Mouse (Mus musculus) spleen, adult 18-20 months (tissue): ENCODE results near the gene Gabrg3.

Experiments used
- DNase-seq, 2 experiments: peaks; one replicate each; pipeline ENCODE4 v3.0.0; 2022; ENCODE audit warnings: mixed read lengths in 2 of 2

Gene Gabrg3

GRCm38 (mm10) chr7:57050906-57051635 lies 335.9 kb downstream of the Gabrg3 start:
- no peak for DNase-seq

- no peak for DNase-seq
Measured at GRCm38 (mm10) chr7:57037861-57038421, 349.0 kb downstream of the Gabrg3 start.

DNA sequence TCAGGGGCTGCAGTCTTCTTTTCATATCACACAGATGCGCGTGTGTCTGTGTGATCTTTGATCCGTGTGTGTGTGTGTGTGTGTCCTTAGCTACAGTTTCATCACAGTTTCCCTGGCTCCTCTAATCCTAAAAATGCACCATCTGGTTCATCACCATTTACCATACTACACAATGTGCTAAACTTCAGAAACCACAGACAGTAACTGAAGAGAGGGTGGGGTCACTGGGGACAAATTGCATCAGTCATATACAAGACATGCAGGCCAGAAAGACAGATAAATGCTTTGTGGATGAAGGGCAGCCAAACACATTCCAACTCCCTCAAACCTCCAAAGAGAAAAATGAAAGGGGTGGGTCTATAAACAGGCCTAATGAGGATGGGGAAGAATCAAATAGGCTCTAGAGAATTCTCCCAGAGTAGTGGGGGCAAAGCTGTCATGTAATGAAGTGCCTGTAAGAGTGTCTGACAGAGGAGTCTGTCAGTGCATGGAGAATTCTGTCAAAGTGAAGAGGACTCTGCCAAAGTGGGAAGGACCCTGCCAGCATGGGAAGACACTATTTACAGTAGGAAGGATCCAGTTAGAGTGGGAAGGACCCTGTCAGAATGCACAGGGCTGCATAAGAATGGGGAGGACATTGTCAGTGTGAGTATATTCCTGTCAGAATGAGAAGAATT lies 386.3 kb downstream of the Gabrg3 start:
- DNase-seq, result no peak

DNA sequence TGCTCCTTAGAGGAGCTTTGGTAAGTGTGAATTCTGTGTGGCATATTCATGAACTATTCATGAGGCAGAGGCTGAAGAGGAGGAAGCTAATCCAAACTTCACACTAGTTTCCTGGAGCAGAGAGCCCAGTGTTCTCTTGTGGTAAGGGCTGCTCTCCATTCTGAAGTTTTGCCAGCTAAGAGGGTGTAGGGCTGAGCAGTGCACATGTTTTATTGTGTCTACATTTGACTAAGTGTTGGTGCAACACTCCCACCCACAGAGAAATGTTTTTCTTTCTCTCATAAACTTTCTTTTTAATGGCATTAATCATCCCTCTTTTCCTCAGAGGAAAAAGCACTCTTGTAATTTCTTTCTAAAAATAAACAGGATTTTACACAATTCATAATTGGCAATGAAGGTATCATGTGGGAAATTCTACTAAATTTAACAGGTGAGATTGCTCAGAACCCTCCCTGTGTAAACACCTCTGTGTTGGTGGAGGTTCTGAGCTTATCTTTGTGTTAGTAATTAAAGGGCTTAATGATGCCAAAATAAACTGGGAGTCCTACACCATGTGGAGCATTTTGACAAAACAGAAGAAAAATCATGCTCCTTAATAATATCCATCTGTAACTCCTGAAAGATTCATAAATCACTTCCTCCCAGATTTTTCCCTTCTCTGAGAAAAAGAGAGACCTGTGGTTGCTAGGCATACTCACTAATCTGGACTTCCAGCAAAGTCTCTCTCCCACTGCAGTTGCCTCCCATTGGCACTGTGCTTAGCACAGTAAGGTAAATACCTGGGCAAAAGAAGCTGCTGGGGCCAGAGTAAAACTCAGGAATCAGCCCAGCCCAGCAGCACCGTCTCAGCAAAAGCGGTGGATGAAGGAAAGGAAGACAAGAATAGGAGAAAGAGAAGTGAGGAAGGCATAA lies 389.0 kb downstream of the Gabrg3 start:
- DNase-seq, result no peak

DNA sequence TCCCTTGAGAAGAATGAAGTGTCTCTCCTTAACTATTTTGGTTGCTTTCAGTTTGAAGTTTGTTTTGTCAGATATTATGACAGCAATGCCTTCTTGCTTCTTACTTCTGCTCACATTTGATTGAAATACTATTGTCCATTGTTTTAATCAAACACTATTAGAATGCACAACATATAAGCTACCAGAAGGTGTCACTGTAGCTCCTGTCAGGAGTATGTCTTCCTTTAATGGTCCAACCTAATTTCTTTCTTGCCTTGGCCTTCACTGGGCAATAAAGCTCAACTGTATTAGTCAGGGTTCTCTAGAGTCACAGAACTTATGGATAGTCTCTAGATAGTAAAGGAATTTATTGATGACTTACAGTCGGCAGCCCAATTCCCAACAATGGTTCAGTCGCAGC lies 440.6 kb downstream of the Gabrg3 start:
- no peak for DNase-seq

DNA sequence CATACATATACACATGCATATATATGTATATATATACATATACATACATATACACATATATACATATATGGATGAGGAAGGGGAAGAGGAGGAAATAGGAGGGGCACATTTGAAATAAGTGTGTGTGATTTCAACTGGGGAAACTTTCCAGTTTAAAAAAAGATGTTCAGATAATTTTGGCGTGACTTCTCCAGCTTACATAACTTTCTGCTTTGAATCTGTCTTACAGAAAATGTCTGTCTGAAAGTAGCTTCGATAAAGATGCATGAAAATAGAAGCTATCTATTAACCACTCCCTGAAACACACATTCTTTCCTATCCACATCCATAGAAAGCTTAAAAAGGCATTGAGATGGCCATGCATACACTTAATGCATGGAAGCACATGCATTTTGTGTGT lies 445.4 kb downstream of the Gabrg3 start:
- DNase-seq, result no peak

DNA sequence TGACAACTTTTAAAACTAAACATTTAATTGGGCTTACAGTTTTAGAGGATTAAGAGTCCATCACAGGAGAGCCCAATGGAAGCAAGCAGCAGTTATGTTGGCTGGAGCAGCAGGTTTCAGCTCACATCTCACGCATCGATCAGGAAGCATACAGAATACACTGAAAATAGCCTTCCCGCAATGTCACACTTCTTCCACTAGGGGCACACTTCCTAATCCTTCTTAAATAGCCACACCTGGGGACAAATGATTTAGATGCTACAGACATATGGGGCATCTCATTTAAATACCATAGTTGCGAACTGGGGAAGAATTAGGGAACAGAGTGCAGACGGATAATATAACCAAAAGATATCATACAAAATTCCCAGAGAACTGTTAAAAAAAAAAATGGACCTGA lies 449.0 kb downstream of the Gabrg3 start:
- no peak for DNase-seq

DNA sequence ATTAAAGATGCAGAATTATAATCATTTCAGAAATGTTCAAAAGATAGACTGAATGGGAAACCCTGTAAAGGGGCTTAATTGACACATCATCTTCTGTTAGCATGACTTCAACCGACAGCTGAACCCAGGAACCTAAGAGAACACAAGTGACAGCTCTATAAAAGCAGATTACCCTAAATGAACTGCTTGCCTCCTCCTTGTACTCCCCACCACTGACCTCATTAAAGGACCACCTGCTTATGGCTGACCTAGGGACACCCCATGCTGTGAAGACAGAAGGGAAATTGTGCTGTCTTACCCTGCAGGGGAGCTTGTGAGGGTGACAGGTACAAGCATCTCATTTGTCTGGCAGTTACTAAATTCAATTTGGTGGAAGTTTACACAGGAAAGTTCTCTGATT lies 467.5 kb downstream of the Gabrg3 start:
- no peak for DNase-seq

GRCm38 (mm10) chr7:56914862-56915261 lies 472.1 kb downstream of the Gabrg3 start:
- DNase-seq, result no peak

DNA sequence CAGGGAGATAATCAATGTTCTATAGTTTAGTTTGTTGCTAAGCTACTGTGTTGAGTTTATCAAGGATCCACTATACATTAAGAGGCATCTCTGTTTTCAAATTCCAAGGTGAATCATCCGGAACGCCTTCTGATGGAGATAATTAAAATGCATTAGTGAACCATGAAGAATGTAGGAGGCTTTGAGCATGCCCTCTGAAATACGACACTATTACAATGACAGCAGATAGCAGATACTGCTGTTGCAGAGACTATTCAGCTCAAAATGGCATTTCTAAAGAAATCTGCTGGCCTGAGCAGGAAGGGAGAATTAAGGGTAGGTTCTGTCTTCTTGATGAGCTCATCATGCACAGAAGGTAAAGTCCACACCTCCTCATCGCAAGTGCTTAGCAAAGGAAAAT lies 487.2 kb downstream of the Gabrg3 start:
- no peak for DNase-seq

DNA sequence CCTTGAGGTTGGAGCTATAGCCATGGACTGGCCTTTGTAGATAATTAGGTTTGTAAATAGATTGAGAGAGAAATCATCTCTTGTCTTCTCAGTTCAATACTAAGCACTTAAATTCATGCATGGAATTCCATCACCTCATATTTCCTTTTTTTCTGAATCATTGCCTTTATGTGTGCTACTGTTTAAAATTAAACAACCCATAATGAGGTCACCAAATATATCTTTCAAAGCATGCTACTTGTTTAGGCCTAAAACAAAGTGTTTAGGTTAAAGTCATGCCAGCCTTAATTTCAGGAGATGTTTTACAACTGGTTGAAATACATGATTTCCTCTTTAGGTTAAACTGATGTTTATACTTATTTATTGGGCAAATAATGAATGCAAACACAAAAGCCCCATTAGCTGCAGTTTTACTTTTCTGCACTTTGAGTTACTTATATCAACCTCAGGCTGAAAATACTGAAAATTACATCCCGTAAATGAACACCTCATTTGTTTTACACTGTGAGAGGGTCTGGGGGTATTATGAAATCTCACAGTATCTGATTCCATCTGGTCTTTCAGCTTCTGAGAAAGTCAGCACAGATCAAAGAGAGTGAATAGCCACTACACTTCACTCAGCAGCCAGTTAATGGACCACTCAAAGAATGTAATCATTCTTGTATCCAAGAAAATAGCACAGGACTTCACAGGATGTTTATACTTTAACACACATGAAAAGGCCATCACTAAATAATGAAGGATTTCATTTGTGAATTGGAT lies 519.5 kb downstream of the Gabrg3 start:
- no peak for DNase-seq

- DNase-seq, result no peak
Measured at GRCm38 (mm10) chr7:56843565-56843964, 543.4 kb downstream of the Gabrg3 start.

DNA sequence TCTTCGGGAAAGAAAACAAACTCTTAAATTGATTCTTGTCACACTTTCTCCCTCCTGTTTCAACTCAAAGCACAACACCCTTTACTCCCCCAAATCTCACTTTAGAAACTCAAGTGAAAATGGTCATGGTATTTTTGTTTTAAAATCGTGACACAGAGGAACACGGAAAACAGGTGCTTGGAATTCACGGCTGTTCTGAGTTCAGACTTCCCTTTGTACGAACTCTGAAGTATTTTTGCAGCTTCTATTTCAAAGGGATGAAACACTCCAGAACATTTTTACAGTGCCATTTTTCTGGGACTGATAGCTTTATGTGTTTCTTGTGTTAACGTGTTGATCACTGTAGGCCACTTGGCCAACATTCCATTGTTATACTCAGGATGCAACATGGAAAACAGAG lies 561.5 kb downstream of the Gabrg3 start:
- DNase-seq, result no peak

GRCm38 (mm10) chr7:56801841-56802240 lies 585.1 kb downstream of the Gabrg3 start:
- no peak for DNase-seq

GRCm38 (mm10) chr7:56779122-56779521 lies 607.9 kb downstream of the Gabrg3 start:
- no peak for DNase-seq

DNA sequence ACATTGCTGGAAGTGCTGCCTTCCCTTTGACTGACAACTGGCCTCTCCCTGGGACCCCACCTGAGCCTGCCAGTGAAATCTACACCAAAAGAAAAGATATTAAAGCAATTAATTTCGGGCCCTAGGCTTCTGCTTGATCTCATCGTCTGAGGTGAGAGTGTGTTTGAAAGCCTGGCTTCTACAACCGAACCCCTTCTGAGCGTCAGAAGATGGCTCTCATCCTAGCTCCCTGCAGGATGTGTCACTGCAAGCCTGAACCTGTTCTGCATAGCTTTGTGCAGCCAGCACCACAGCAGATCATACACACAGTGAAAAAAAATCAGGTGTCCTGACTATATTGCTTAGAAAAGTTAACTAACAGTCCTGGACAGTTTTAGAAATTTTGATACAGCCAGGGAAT lies 618.8 kb downstream of the Gabrg3 start:
- no peak for DNase-seq

- no peak for DNase-seq
Measured at GRCm38 (mm10) chr7:56767796-56768195, 619.2 kb downstream of the Gabrg3 start.

DNA sequence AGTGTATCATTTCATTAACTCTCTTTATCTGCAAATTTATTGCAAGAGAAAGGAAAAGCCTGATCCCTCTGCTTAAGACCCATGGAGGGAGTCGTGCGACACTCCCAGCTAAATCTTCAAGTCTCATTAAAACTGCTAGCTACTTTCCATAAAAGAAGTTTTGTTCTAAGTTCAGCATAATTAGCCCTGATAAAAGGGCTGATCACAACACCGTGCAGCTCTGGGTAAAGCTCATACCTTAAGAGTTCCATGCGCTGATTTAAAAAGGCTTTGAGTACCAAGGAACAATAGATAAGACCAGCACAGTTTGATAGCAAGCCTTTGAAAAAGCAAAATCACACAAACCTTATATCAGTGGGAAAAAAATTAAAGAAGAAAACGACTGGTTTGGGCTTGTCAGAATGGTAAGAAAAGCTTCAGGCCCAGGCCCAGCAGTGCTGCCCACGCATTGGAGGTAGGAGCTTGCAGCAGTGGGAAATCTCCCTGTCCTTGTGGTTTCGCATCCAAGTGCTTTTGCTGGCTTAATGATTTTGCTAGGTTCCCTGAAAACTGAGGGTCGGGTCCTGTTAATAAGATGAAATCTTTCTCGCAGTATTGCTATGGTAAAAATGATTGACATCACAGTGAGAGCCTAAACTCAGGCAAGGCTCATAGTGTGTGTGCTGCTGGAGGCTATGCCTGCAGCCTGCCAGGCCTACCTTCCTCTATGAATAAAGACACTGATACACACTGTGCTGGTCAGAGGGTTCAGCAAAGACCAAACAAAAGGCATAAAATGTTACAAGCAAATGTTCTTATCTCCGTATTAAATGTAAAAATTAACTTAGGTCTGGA lies 621.2 kb downstream of the Gabrg3 start:
- DNase-seq, result no peak

DNA sequence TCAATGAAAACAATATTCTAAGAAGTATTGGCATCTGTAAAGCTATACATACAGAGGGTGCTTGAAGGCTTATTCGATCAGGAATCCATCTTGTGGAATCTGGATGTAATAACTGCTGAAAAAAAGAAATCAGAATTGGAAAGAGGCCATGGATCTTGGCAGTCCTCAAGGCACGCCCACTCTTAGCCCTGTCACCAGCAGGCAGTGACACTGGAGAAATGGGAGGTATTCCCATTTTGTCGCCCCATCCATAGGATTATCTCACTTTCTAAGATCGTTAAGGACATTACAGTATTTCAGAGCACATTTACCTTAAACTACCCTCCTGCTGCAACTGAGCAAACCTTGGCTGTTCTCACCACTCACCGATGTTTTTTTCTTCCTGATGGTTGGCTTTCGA lies 657.8 kb downstream of the Gabrg3 start:
- DNase-seq, result no peak
